Mouse (Mus musculus) v-Abl transformed pro-B cells (cell line): Measurements from ENCODE around the gene Gm20388.

Experiments used
- in situ Hi-C, 2 experiments: fragments of 400-800 bp; cut with MboI; formaldehyde crosslinking; loops; one replicate each; pipeline ENCODE4 v1.15.1; 2025; ENCODE audit not compliant: unreplicated experiment in 2 of 2

Gene Gm20388

GRCm38 (mm10) chr8:123697329-123697728 is 3786.7 kb downstream of the Gm20388 start:
- in situ Hi-C loops, result no loop called here

GRCm38 (mm10) chr8:123700399-123701070 is 3789.9 kb downstream of the Gm20388 start:
- in situ Hi-C loops, result no loop called here

- in situ Hi-C loops, result no loop called here
These were observed 3791.4 kb downstream of the Gm20388 start for GRCm38 (mm10) chr8:123701952-123702587.

- in situ Hi-C loops, result no loop called here
These were observed 3794.7 kb downstream of the Gm20388 start for GRCm38 (mm10) chr8:123705376-123705775.

GRCm38 (mm10) chr8:123707137-123707536 is 3796.5 kb downstream of the Gm20388 start:
- in situ Hi-C loops, result no loop called here

- in situ Hi-C loops, result no loop called here
These were observed 3798.1 kb downstream of the Gm20388 start for GRCm38 (mm10) chr8:123708729-123709128.

- in situ Hi-C loops, result no loop called here
These were observed 3799.7 kb downstream of the Gm20388 start for GRCm38 (mm10) chr8:123710335-123710734.

- in situ Hi-C loops, result no loop called here
These were observed 3803.8 kb downstream of the Gm20388 start for GRCm38 (mm10) chr8:123714451-123714850.

- in situ Hi-C loops, result no loop called here
These were observed 3805.4 kb downstream of the Gm20388 start for GRCm38 (mm10) chr8:123715916-123716592.

- in situ Hi-C loops, result no loop called here
These were observed 3806.5 kb downstream of the Gm20388 start for GRCm38 (mm10) chr8:123717104-123717503.

- in situ Hi-C loops, result no loop called here
These were observed 3807.2 kb downstream of the Gm20388 start for GRCm38 (mm10) chr8:123717516-123718490.

- in situ Hi-C loops, result no loop called here
These were observed 3808.1 kb downstream of the Gm20388 start for GRCm38 (mm10) chr8:123718752-123719151.

GRCm38 (mm10) chr8:123719280-123719679 is 3808.6 kb downstream of the Gm20388 start:
- in situ Hi-C loops, result no loop called here

- in situ Hi-C loops, result no loop called here
These were observed 3809.2 kb downstream of the Gm20388 start for GRCm38 (mm10) chr8:123719811-123720210.

- in situ Hi-C loops, result no loop called here
These were observed 3809.9 kb downstream of the Gm20388 start for GRCm38 (mm10) chr8:123720471-123721001.

GRCm38 (mm10) chr8:123722245-123722644 is 3811.6 kb downstream of the Gm20388 start:
- in situ Hi-C loops, result no loop called here

GRCm38 (mm10) chr8:123724752-123725151 is 3814.1 kb downstream of the Gm20388 start:
- in situ Hi-C loops, result no loop called here

- in situ Hi-C loops, result no loop called here
These were observed 3814.6 kb downstream of the Gm20388 start for GRCm38 (mm10) chr8:123725261-123725660.

GRCm38 (mm10) chr8:123726759-123727158 is 3816.1 kb downstream of the Gm20388 start:
- in situ Hi-C loops, result no loop called here

GRCm38 (mm10) chr8:123729055-123729785 is 3818.6 kb downstream of the Gm20388 start:
- in situ Hi-C loops, result no loop called here
